Mouse (Mus musculus) lung, postnatal 0 days (tissue): Measurements from ENCODE around the gene Higd1b. TPM values are rescaled to one million over a fixed set of nuclear protein-coding genes. Genes with fewer than 3 reads are reported as not detected.

Experiments
- ATAC-seq: fragments of 200-750 bp; cut with Nextera tagmentation; 2 replicates; pipeline ENCODE4 v1.8.0; 2017; ENCODE audit warnings: moderate library complexity
- DNase-seq: peaks from one replicate; pipeline ENCODE4 v3.0.0-alpha.2; 2016; ENCODE audit warnings: low spot score
- H3K27ac ChIP-seq: fragments of 300-500 bp; sonication (generic); 2 replicates; pipeline ENCODE4 v1.5.1; 2014; ENCODE audit warnings: antibody characterized with exemption, mild to moderate bottlenecking, low read length, mixed read lengths
- H3K27me3 ChIP-seq: fragments of 300-500 bp; sonication (generic); replicated peaks from 2 replicates; pipeline ENCODE4 v1.6.1; 2014; ENCODE audit warnings: low read length, mixed read lengths; ENCODE audit not compliant: insufficient read depth
- H3K36me3 ChIP-seq: fragments of 300-500 bp; sonication (generic); 2 replicates; pipeline ENCODE4 v1.6.1; 2014; ENCODE audit warnings: low read length, mixed read lengths; ENCODE audit not compliant: insufficient read depth
- H3K4me1 ChIP-seq: fragments of 300-500 bp; sonication (generic); 2 replicates; pipeline ENCODE4 v1.6.1; 2014; ENCODE audit warnings: antibody characterized with exemption, low read depth, low read length, mixed read lengths; ENCODE audit not compliant: insufficient read depth
- H3K4me2 ChIP-seq: fragments of 300-500 bp; sonication (generic); replicated peaks from 2 replicates; pipeline ENCODE4 v1.6.1; 2014; ENCODE audit warnings: low read depth, mild to moderate bottlenecking, low read length, moderate library complexity, mixed read lengths
- H3K4me3 ChIP-seq: fragments of 300-500 bp; sonication (generic); 2 replicates; pipeline ENCODE4 v1.5.1; 2014; ENCODE audit warnings: low read depth, low read length
- H3K9ac ChIP-seq: fragments of 300-500 bp; sonication (generic); replicated peaks from 2 replicates; pipeline ENCODE4 v1.6.1; 2014; ENCODE audit warnings: low read depth, mild to moderate bottlenecking
- H3K9me3 ChIP-seq: fragments of 300-500 bp; sonication (generic); 2 replicates; pipeline ENCODE4 v1.6.1; 2016; ENCODE audit warnings: low read length, mixed read lengths
- CTCF ChIP-seq: IDR thresholded peaks from 2 replicates; pipeline ENCODE4 v1.5.1; 2016; ENCODE audit warnings: antibody characterized with exemption, mild to moderate bottlenecking
- EP300 ChIP-seq: IDR thresholded peaks from 2 replicates; pipeline ENCODE4 v1.6.1; 2016; ENCODE audit warnings: antibody characterized with exemption, mild to moderate bottlenecking, control low read depth
- WGBS: fragments of 180-500 bp; shearing (Covaris S2); extraction: QIAGEN DNeasy Blood & Tissue Kit; methylation state at CpG from one replicate; pipeline ENCODE4 v1.1.7; 2014; 5-methylcytosine and 5-hydroxymethylcytosine counted together
- polyA plus RNA-seq: library from polyadenylated mRNA; unstranded; fragments of >200 nt; fragmentation: Nextera tagmentation; extraction: Ambion mirVana; gene quantifications from 2 replicates; pipeline ENCODE4 v1.2.1, GENCODE M21; 2015

Higd1b gene
- polyA plus RNA-seq, 1 experiment from 2014 or later = 138 TPM

- H3K27me3 ChIP-seq = no peaks in the 10 kb centered on the region
- DNase-seq (peak; percentile 22), ATAC-seq (peak; percentile 59)
- 72% methylated on average over 10 of the region's 10 CpGs for WGBS
- no peak overlapping the region for H3K4me2 ChIP-seq
- 0 out of 2 replicates have a peak overlapping the region, but pooled peaks have one; percentile 3 for H3K27ac ChIP-seq
- H3K9ac ChIP-seq = no peak overlapping the region
- no peak for TF ChIP-seq CTCF
- no peak for TF ChIP-seq EP300
- H3K9me3 ChIP-seq = no peaks in the 10 kb centered on the region
- peaks cover 8% of the 10 kb centered on the region; the same call in 1 of the 2 replicates for H3K36me3 ChIP-seq
- no peak overlapping the region for H3K4me3 ChIP-seq
- H3K4me1 ChIP-seq = no peaks in the 10 kb centered on the region
Observed at GRCm38 (mm10) chr11:102834219-102834618, 1.4 kb upstream of the Higd1b start.

DNA sequence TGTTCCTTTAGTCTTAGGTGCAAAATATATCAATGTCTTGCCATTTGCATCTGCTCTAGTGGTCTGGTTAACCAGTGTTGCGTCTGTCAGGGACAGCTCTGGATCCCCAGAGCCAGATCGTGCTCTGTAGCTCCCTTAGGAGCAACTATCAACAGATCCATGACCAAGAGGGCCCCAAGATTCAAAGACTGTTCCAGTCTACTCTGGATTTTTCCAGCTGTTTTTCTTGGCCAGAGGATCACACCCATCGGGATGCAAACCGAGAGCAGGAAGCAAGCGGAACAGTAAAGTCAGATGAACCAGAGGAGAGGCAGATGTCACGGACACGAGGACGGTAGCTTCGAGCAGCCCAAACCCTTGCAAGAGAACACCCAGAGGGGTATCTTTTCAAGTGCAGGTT is 497 bp downstream of the Higd1b start:
- no peak overlapping the region for H3K4me2 ChIP-seq
- no peaks in the 10 kb centered on the region for H3K9me3 ChIP-seq
- peaks cover 10% of the 10 kb centered on the region; the same call in 1 of the 2 replicates for H3K36me3 ChIP-seq
- no peak overlapping the region for H3K4me3 ChIP-seq
- WGBS = 74% methylated on average over 9 of the region's 9 CpGs
- TF ChIP-seq EP300 (no peak), CTCF (no peak)
- H3K27me3 ChIP-seq = no peaks in the 10 kb centered on the region
- ATAC-seq = no peak
- no peaks in the 10 kb centered on the region for H3K4me1 ChIP-seq
- no peak overlapping the region; the same call in 1 of the 2 replicates for H3K9ac ChIP-seq
- peak overlapping the region; percentile 49 for H3K27ac ChIP-seq
- DNase-seq = no peak

GRCm38 (mm10) chr11:102837385-102837784 is 1.7 kb downstream of the Higd1b start:
- DNase-seq (no peak), ATAC-seq (no peak)
- peak overlapping the region; percentile 12; the same call in 1 of the 2 replicates for H3K4me2 ChIP-seq
- peak overlapping the region; percentile 38; the same call in 1 of the 2 replicates for H3K27ac ChIP-seq
- 0 out of 2 replicates have a peak overlapping the region, but pooled peaks have one; percentile 5 for H3K9ac ChIP-seq
- H3K9me3 ChIP-seq = no peaks in the 10 kb centered on the region
- H3K27me3 ChIP-seq = no peaks in the 10 kb centered on the region
- H3K4me3 ChIP-seq = no peak overlapping the region
- WGBS = 88% methylated on average over 1 of the region's 1 CpGs
- H3K36me3 ChIP-seq = peaks cover 12% of the 10 kb centered on the region; the same call in 1 of the 2 replicates
- no peaks in the 10 kb centered on the region for H3K4me1 ChIP-seq
- TF ChIP-seq EP300 (no peak), CTCF (no peak)

- Histone ChIP-seq H3K4me3 (no peak overlapping the region), H3K36me3 (peaks cover 12% of the 10 kb centered on the region; the same call in 1 of the 2 replicates), H3K27ac (no peak overlapping the region), H3K9ac (no peak overlapping the region), H3K4me2 (peak overlapping the region; percentile 12; the same call in 1 of the 2 replicates), H3K9me3 (no peaks in the 10 kb centered on the region), H3K4me1 (no peaks in the 10 kb centered on the region), H3K27me3 (no peaks in the 10 kb centered on the region)
- peak; percentile 45 for ATAC-seq
- WGBS = 83% methylated on average over 2 of the region's 2 CpGs
- TF ChIP-seq EP300 (no peak), CTCF (no peak)
- peak; percentile 14 for DNase-seq
Observed at GRCm38 (mm10) chr11:102838126-102838525, 2.5 kb downstream of the Higd1b start.

DNA sequence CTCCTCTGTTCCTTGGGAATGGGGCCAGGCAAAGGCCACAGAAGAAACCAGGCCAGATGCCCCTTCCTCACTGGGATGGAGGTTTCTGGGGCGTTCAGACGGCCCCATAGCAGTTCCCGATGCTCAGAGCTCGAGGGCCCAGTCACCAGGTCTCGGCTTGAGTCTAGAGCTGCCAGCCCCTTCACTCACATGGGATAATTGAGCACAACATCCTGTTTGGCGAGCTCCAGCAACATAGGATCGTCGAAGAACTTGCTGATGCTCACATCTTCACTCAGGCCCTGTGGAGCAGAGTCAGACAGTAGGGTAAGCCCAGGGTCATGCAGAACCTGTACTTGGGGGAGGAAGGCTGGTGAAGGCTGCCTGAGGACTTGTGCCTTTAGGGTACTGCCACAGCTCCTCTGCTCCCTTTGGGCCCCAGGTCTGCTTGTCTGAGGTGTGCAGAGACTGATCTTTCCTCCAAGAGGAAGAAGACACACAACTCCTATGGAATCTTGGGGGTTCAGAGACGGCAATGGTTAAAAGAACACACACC is 3.0 kb downstream of the Higd1b start:
- Histone ChIP-seq H3K4me1 (no peaks in the 10 kb centered on the region), H3K9ac (no peak overlapping the region), H3K4me2 (no peak overlapping the region), H3K4me3 (no peak overlapping the region), H3K27ac (no peak overlapping the region), H3K36me3 (peaks cover 18% of the 10 kb centered on the region), H3K27me3 (no peaks in the 10 kb centered on the region), H3K9me3 (no peaks in the 10 kb centered on the region)
- DNase-seq = no peak
- ATAC-seq = no peak
- WGBS = 67% methylated on average over 9 of the region's 9 CpGs
- no peak for TF ChIP-seq CTCF
- TF ChIP-seq EP300 = no peak

GRCm38 (mm10) chr11:102845926-102846325 is 10.3 kb downstream of the Higd1b start:
- H3K36me3 ChIP-seq = peaks cover 33% of the 10 kb centered on the region
- no peaks in the 10 kb centered on the region for H3K4me1 ChIP-seq
- no peak overlapping the region for H3K9ac ChIP-seq
- 58% methylated on average over 10 of the region's 10 CpGs for WGBS
- H3K4me3 ChIP-seq = no peak overlapping the region
- no peak for ATAC-seq
- no peaks in the 10 kb centered on the region for H3K27me3 ChIP-seq
- no peak for DNase-seq
- no peak overlapping the region for H3K27ac ChIP-seq
- no peaks in the 10 kb centered on the region for H3K9me3 ChIP-seq
- H3K4me2 ChIP-seq = no peak overlapping the region
- TF ChIP-seq CTCF = no peak
- TF ChIP-seq EP300 = no peak
